Mouse (Mus musculus): Measurements from ENCODE around the gene Cxcl17. TPM values are rescaled to one million over a fixed set of nuclear protein-coding genes. Genes with fewer than 3 reads are reported as not detected.
A peak's percentile ranks its signal among the peaks of the same experiment; 100 is the strongest.

Gene Cxcl17
- total and polyA plus RNA-seq, 3 experiments = 8.1 TPM; not detected in 2

DNA sequence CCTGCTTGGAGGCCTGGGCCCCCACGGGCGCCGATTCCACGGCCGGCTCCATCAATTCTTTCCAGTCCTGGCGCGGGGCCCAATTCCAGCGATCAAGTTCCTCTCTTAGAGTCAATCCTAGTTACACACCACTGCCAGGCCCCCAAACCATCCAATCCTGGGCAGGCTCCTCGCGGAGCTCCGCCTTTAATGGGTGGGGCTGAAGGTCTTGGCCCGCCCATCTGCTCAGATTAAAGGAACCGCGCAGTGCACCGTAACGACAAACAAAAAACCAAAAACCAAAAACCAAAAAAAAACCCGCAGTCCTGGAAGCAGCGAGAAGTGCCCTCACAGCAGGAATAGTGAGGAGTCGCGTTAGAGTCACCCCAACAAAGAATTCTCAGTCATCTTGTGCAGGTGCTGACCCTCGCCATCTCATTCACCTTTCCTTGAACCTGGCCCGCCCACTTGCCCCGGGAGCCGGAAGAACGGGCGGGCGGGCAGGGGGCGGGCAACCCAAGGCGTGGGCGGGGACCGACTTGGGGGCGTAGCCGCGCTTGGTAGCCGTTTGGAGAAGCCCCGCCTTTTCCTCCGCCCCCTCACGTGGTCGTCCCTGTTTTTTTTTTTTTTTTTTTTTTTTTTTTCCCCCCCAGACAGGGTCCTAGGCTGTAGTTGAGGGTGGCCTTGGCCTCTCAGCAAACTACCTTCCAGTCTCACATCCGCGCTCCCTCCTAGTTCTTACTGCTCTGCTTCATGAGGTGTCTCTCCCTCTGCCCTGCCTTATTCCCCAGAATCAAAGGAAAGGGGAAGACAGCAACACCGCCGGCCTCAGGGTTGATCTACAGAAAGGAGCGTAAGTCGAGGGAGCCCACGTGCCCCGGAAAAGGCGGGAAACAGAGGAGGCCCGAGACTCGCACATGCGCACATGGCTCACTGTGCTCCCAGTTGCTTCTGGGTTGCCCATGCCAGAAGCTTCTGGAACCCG lies 16.8 kb downstream of the Cxcl17 start:
- TF ChIP-seq EP300 (IDR thresholded peaks at IDR 0.05; ENCODE audit: insufficient read depth, low read depth, low read length) (no peak), POLR2A (IDR thresholded peaks at IDR 0.05; ENCODE audit: insufficient read depth, low read depth, low read length) (peak; percentile 37; the same call in 1 of the 2 replicates), CTCF (IDR thresholded peaks at IDR 0.05) (no peak)
- peak overlapping the region; percentile 82 for H3K27ac ChIP-seq
- intact Hi-C loops (cut with DNase I) = loop anchor here (2.0 to 5.0 kb wide), 3 partner anchors 17 to 149 kb away; partner anchors contain the start of gene Megf8

DNA sequence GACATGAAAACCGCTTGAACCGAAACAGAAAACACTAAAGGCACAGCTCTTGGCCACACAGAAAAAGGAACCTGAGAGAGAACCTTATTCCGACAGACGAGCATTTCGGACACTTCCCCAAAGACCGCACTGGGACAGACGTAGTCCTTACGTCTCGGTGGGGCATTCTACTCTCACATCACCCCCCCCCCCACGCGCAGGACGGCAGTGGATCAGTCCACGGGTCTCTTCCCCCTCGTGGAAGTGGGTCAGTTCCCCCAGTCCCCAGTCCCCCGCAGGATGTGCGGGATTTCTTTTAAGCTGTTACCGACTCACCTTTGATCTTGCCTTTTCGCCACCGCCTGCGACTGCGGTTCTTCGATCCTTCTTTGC lies 17.5 kb downstream of the Cxcl17 start:
- intact Hi-C loops (cut with DNase I) = loop anchor here (2.0 to 5.0 kb wide), 3 partner anchors 16 to 148 kb away; partner anchors contain the start of gene Megf8
- 2% methylated on average over 22 of the region's 22 CpGs for WGBS
- peak overlapping the region; percentile 82 for H3K27ac ChIP-seq

More for the DNA sequence above, 16.8 kb downstream of the Cxcl17 start:
- WGBS = 5% methylated on average over 51 of the region's 52 CpGs
- peak; percentile 96 for DNase-seq
- H3K27me3 ChIP-seq (ENCODE audit: control insufficient read depth, insufficient read depth, low read length) = no peaks in the 10 kb centered on the region
- peak overlapping the region; percentile 68 for H3K4me3 ChIP-seq
- H3K9ac ChIP-seq (ENCODE audit: low read depth, low read length) = peak overlapping the region; percentile 89
- 0 out of 2 replicates have a peak, but pooled peaks cover 3% of the 10 kb centered on the region for H3K36me3 ChIP-seq (ENCODE audit: control insufficient read depth, insufficient read depth, low read length)
- peaks cover 5% of the 10 kb centered on the region; the same call in 1 of the 2 replicates for H3K79me2 ChIP-seq (replicated peaks; ENCODE audit: control insufficient read depth, insufficient read depth, low read length)
- H3K4me1 ChIP-seq (ENCODE audit: control insufficient read depth, insufficient read depth, low read length) = peaks cover 11% of the 10 kb centered on the region

DNA sequence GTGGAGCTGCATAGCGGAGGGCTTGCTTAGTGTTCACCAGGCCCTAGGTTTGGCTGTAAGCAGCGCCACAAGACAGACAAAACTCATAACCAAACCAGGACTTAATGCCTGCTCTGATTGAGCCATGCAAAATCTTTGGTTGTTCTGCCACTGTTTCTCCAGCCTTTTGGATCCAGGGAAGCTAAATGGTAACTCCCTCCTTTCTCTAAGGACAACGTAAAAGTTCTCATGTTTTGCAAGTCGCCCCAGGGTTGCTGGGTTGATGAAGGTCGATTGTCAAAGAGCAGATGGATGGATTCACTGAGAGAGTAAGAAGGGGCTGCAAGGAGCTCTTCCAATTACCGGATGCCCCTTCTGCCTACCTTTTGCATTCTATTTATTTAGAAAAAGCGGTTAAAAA lies 17.9 kb downstream of the Cxcl17 start:
- Histone ChIP-seq H3K4me3 (peak overlapping the region; percentile 68), H3K9ac (ENCODE audit: low read depth, low read length) (peak overlapping the region; percentile 89), H3K4me1 (ENCODE audit: control insufficient read depth, insufficient read depth, low read length) (peaks cover 19% of the 10 kb centered on the region), H3K27me3 (ENCODE audit: control insufficient read depth, insufficient read depth, low read length) (no peaks in the 10 kb centered on the region), H3K27ac (peak overlapping the region; percentile 82), H3K36me3 (ENCODE audit: control insufficient read depth, insufficient read depth, low read length) (0 out of 2 replicates have a peak, but pooled peaks cover 3% of the 10 kb centered on the region), H3K79me2 (replicated peaks; ENCODE audit: control insufficient read depth, insufficient read depth, low read length) (peaks cover 5% of the 10 kb centered on the region; the same call in 1 of the 2 replicates)
- intact Hi-C loops (cut with DNase I) = loop anchor here (2.0 to 5.0 kb wide), 3 partner anchors 16 to 147 kb away; partner anchors contain the start of gene Megf8
- TF ChIP-seq EP300 (IDR thresholded peaks at IDR 0.05; ENCODE audit: insufficient read depth, low read depth, low read length) (no peak), CTCF (IDR thresholded peaks at IDR 0.05) (no peak), POLR2A (IDR thresholded peaks at IDR 0.05; ENCODE audit: insufficient read depth, low read depth, low read length) (no peak)
- DNase-seq = no peak
- 9% methylated on average over 7 of the region's 7 CpGs for WGBS

More for the DNA sequence above, 17.5 kb downstream of the Cxcl17 start:
- Histone ChIP-seq H3K4me3 (peak overlapping the region; percentile 68), H3K9ac (ENCODE audit: low read depth, low read length) (peak overlapping the region; percentile 89), H3K4me1 (ENCODE audit: control insufficient read depth, insufficient read depth, low read length) (peaks cover 18% of the 10 kb centered on the region), H3K27me3 (ENCODE audit: control insufficient read depth, insufficient read depth, low read length) (no peaks in the 10 kb centered on the region), H3K79me2 (replicated peaks; ENCODE audit: control insufficient read depth, insufficient read depth, low read length) (peaks cover 5% of the 10 kb centered on the region; the same call in 1 of the 2 replicates), H3K36me3 (ENCODE audit: control insufficient read depth, insufficient read depth, low read length) (0 out of 2 replicates have a peak, but pooled peaks cover 3% of the 10 kb centered on the region)
- TF ChIP-seq CTCF (IDR thresholded peaks at IDR 0.05) (no peak), EP300 (IDR thresholded peaks at IDR 0.05; ENCODE audit: insufficient read depth, low read depth, low read length) (no peak), POLR2A (IDR thresholded peaks at IDR 0.05; ENCODE audit: insufficient read depth, low read depth, low read length) (no peak)
- DNase-seq = no peak

DNA sequence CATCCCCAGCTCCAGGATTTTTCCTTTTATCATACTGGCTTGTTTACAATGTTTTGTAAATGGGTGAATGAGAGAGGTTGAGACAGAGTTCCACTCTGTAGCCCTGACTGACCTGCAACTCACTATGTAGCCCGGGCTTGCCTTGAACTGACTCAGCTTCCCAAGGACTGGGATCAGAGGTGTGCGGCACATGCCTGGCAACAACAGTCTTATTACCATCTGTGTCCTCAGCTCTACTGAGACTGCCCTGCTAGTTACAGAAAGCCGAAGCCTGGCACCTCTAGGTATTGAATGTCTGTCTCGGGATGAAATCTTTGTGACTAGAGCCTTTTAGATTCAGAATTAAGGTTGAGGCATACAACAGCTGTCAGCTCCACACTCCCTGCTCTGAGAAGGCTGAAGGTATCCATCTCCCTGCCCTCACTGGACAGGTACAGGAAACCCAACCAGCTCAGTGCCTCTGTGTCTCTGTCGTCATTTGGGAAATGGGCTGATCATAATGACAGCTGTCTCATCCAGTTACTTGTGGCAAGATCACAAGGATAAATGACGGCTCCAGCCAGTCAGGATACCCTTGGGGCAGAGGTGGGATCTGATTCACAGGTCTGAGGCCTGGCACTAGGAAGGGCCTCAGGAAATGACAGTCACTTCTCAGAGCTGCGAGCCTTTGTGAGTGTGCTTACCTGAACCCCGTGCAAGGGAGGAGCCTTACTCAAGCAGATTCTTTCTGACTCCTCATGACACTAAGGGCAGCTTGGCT lies 19.1 kb downstream of the Cxcl17 start:
- 64% methylated on average over 8 of the region's 8 CpGs for WGBS
- Histone ChIP-seq H3K4me1 (ENCODE audit: control insufficient read depth, insufficient read depth, low read length) (peaks cover 21% of the 10 kb centered on the region), H3K27ac (peak overlapping the region; percentile 82; the same call in 1 of the 2 replicates), H3K4me3 (no peak overlapping the region; the same call in 1 of the 2 replicates), H3K79me2 (replicated peaks; ENCODE audit: control insufficient read depth, insufficient read depth, low read length) (peaks cover 5% of the 10 kb centered on the region; the same call in 1 of the 2 replicates), H3K27me3 (ENCODE audit: control insufficient read depth, insufficient read depth, low read length) (no peaks in the 10 kb centered on the region), H3K9ac (ENCODE audit: low read depth, low read length) (no peak overlapping the region), H3K36me3 (ENCODE audit: control insufficient read depth, insufficient read depth, low read length) (0 out of 2 replicates have a peak, but pooled peaks cover 3% of the 10 kb centered on the region)
- TF ChIP-seq POLR2A (IDR thresholded peaks at IDR 0.05; ENCODE audit: insufficient read depth, low read depth, low read length) (no peak), EP300 (IDR thresholded peaks at IDR 0.05; ENCODE audit: insufficient read depth, low read depth, low read length) (no peak), CTCF (IDR thresholded peaks at IDR 0.05) (no peak)
- no peak for DNase-seq
- intact Hi-C loops (cut with DNase I) = loop anchor here (2.0 kb wide), 1 partner anchor 15 kb away; no protein-coding TSS in a partner anchor

DNA sequence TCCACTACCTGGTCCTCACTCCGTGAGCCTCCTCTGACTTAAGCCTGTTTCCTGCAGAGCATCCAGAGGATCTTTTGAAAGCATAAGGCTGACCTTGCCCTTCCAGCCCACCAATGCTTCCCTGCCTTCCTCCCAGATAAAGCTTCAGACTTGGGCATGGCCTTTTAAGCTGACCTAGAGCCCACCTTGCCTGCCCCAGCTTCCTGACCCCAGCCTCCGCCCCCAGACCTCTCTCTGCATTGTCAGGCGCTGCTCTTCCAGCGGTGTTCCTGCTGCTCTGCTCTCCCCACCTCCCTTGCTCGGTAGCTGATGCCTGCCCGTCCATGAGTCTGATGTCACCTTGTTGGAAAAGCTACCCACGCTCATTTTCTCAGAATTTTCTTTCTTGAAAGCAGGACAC lies 19.8 kb downstream of the Cxcl17 start:
- 0 out of 2 replicates have a peak, but pooled peaks cover 3% of the 10 kb centered on the region for H3K36me3 ChIP-seq (ENCODE audit: control insufficient read depth, insufficient read depth, low read length)
- H3K79me2 ChIP-seq (replicated peaks; ENCODE audit: control insufficient read depth, insufficient read depth, low read length) = peaks cover 5% of the 10 kb centered on the region; the same call in 1 of the 2 replicates
- 67% methylated on average over 7 of the region's 7 CpGs for WGBS
- H3K4me3 ChIP-seq = no peak overlapping the region
- intact Hi-C loops (cut with DNase I) = no loop called here
- no peak for TF ChIP-seq POLR2A (IDR thresholded peaks at IDR 0.05; ENCODE audit: insufficient read depth, low read depth, low read length)
- TF ChIP-seq CTCF (IDR thresholded peaks at IDR 0.05) = no peak
- TF ChIP-seq EP300 (IDR thresholded peaks at IDR 0.05; ENCODE audit: insufficient read depth, low read depth, low read length) = no peak
- DNase-seq = no peak
- H3K9ac ChIP-seq (ENCODE audit: low read depth, low read length) = no peak overlapping the region
- H3K27ac ChIP-seq = no peak overlapping the region
- peaks cover 21% of the 10 kb centered on the region for H3K4me1 ChIP-seq (ENCODE audit: control insufficient read depth, insufficient read depth, low read length)
- H3K27me3 ChIP-seq (ENCODE audit: control insufficient read depth, insufficient read depth, low read length) = no peaks in the 10 kb centered on the region
